In the genomic region with DNA sequence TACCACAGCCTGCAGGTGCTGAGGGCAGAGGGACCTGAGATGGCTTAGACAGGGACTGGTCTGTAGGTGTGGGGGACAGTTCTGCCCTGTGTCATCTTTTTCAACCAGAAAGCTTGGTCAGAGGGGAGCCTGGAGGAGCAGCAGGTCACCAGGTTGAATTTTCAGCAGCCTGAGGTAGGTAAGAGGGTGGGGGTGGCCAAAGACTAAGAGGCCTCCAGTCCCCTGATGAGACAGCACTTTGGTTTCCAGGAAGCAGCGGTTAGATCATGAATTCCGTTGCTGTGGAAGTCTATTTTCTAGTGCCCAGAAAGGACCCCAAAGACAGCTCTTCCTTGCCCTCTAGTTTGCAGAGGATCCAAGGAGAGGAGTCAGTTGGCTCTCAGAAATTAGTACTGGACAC, we compare ENCODE assay signal across 9 mouse cellular contexts. TPM values are rescaled to one million over a fixed set of nuclear protein-coding genes. Genes with fewer than 3 reads are reported as not detected.
A peak's percentile ranks its signal among the peaks of the same experiment; 100 is the strongest.
DNase-seq lines count a peak whose midpoint lies in the region; ATAC-seq and TF ChIP-seq lines count a peak whose summit lies in the region.
"Had no signal": no experiment of that assay in that cellular context is flagged by ENCODE, and none has a peak within 500 bp of the region (broad histone marks: within the 10 kb centered on the region; RNA-seq: fewer than 3 reads in every experiment).

No protein-coding gene starts in this region.

- TF ChIP-seq CTCF in E14TG2a.4 (conservative IDR thresholded peaks at IDR 0.05; ENCODE audit: low read length), result no peak
- TF ChIP-seq CTCF in bone marrow macrophage, adult 2 months (IDR thresholded peaks at IDR 0.05; ENCODE audit: low read depth, low read length), result no peak
- TF ChIP-seq CTCF in liver, embryonic 14.5 days (IDR thresholded peaks at IDR 0.05; ENCODE audit: low read depth), result no peak

- no peak for TF ChIP-seq EP300 in liver, embryonic 14.5 days (IDR thresholded peaks at IDR 0.05; ENCODE audit: low read depth)

- WGBS in heart, embryonic 16.5 days, result 60% methylated on average over 2 of the region's 2 CpGs
- 12% methylated on average over 2 of the region's 2 CpGs for WGBS in liver, embryonic 14.5 days (ENCODE audit: insufficient replicate concordance)

- no peaks in the 10 kb centered on the region for H3K9me3 ChIP-seq in heart, embryonic 16.5 days (replicated peaks; ENCODE audit: control insufficient read depth, low read length)
- no peaks in the 10 kb centered on the region for H3K9me3 ChIP-seq in E14TG2a.4 (ENCODE audit: low read length)
- no peaks in the 10 kb centered on the region for H3K9me3 ChIP-seq in liver, embryonic 14.5 days (ENCODE audit: control insufficient read depth, low read length)

- peak overlapping the region; percentile 21; the same call in 1 of the 2 replicates for H3K27ac ChIP-seq in heart, embryonic 16.5 days (ENCODE audit: low read length)
- H3K27ac ChIP-seq in bone marrow macrophage, adult 2 months (ENCODE audit: insufficient read depth, low read depth, low read length), result peak overlapping the region; percentile 71
- no peak overlapping the region for H3K27ac ChIP-seq in liver, embryonic 14.5 days
- H3K27ac ChIP-seq: left cerebral cortex, adult 2 months had no signal

- no peak overlapping the region for H3K4me3 ChIP-seq in heart, embryonic 16.5 days (ENCODE audit: low read length)
- peak overlapping the region; percentile 80 for H3K4me3 ChIP-seq in E14TG2a.4 (replicated peaks; ENCODE audit: low read length)
- no peak overlapping the region for H3K4me3 ChIP-seq in bone marrow macrophage, adult 2 months (ENCODE audit: insufficient read depth, low read length)
- no peak overlapping the region; a peak in 1 of 4 replicates for H3K4me3 ChIP-seq in liver, embryonic 14.5 days (ENCODE audit: insufficient read depth in 1 of 2, low read depth in 2 of 2, low read length in 2 of 2)
- H3K4me3 ChIP-seq: left cerebral cortex, adult 2 months had no signal

- DNase-seq in heart, postnatal 10 days, result no peak
- no peak for DNase-seq in liver, embryonic 14.5 days (ENCODE audit: low read depth in 3 of 3, low spot score in 3 of 3)
- DNase-seq in left cerebral cortex, postnatal 36 days (ENCODE audit: low spot score in 2 of 2), result no peak
- DNase-seq in urinary bladder, postnatal 10 days (ENCODE audit: low spot score), result no peak
- DNase-seq: adrenal gland, postnatal 14 days had no signal

- intact Hi-C loops in heart, postnatal 10 days (cut with DNase I), result no loop called here
- intact Hi-C loops in left cerebral cortex, postnatal 36 days (cut with DNase I), result no loop called here

- peaks cover 31% of the 10 kb centered on the region for H3K4me1 ChIP-seq in heart, embryonic 16.5 days (ENCODE audit: control insufficient read depth, insufficient read depth, low read length)
- peaks cover 94% of the 10 kb centered on the region for H3K4me1 ChIP-seq in E14TG2a.4 (replicated peaks; ENCODE audit: low read depth, low read length)
- H3K4me1 ChIP-seq in bone marrow macrophage, adult 2 months (ENCODE audit: control insufficient read depth, insufficient read depth, low read length), result peaks cover 31% of the 10 kb centered on the region
- H3K4me1 ChIP-seq in liver, embryonic 14.5 days (replicated peaks; ENCODE audit: control insufficient read depth in 2 of 2, insufficient read depth in 2 of 2, low read length in 1 of 2), result peaks cover 0 to 15% of the 10 kb centered on the region in 2 experiments; a peak in 2 of 4 replicates

- no peaks in the 10 kb centered on the region for H3K36me3 ChIP-seq in heart, embryonic 16.5 days (ENCODE audit: control insufficient read depth, insufficient read depth)
- H3K36me3 ChIP-seq in E14TG2a.4 (ENCODE audit: insufficient read depth, low read length), result no peaks in the 10 kb centered on the region
- H3K36me3 ChIP-seq in liver, embryonic 14.5 days (replicated peaks; ENCODE audit: control insufficient read depth, insufficient read depth, low read depth), result no peaks in the 10 kb centered on the region

- TF ChIP-seq POLR2A in bone marrow macrophage, adult 2 months (IDR thresholded peaks at IDR 0.05; ENCODE audit: borderline replicate concordance, low read depth, low read length), result no peak

- ATAC-seq in heart, embryonic 16.5 days (replicated peaks; ENCODE audit: extremely low read depth, insufficient read depth, low FRiP score), result no peak; the same call in 1 of the 2 replicates
- ATAC-seq in liver, embryonic 14.5 days (ENCODE audit: insufficient read depth), result peak; percentile 11; the same call in 1 of the 2 replicates

- no peaks in the 10 kb centered on the region for H3K27me3 ChIP-seq in heart, embryonic 16.5 days (ENCODE audit: control insufficient read depth, insufficient read depth, low read length)
- no peaks in the 10 kb centered on the region for H3K27me3 ChIP-seq in E14TG2a.4 (ENCODE audit: insufficient read depth, low read length)
- H3K27me3 ChIP-seq in liver, embryonic 14.5 days (ENCODE audit: control insufficient read depth, insufficient read depth, low read length), result no peaks in the 10 kb centered on the region; the same call in 1 of the 2 replicates

- H3K9ac ChIP-seq in heart, embryonic 16.5 days (ENCODE audit: low read length), result peak overlapping the region; percentile 3; the same call in 1 of the 2 replicates
- no peak overlapping the region for H3K9ac ChIP-seq in liver, embryonic 14.5 days (replicated peaks)

- no peak overlapping the region for H3K4me2 ChIP-seq in heart, embryonic 16.5 days (ENCODE audit: low read depth, low read length)
- H3K4me2 ChIP-seq in liver, embryonic 14.5 days (ENCODE audit: low read depth), result no peak overlapping the region; the same call in 1 of the 2 replicates

RNA-seq across cellular contexts. Expression of a gene that starts 29.8 kb away (rescaled TPM):
- 25.4 and 32.4 TPM in 2 replicates for polyA plus RNA-seq in heart, embryonic 16.5 days (2015; fragmentation: Nextera tagmentation; extraction: Ambion mirVana)
- 10 to 100 TPM; 60.3 to 67.5 TPM for total RNA-seq in heart, postnatal 10 days (2021)
- polyA plus RNA-seq in bone marrow macrophage, adult 2 months (2012; ENCODE audit: insufficient read depth, insufficient read length, missing spikeins), result 11.4 and 12.0 TPM in 2 replicates
- 1.4 and 1.5 TPM in 2 replicates for polyA plus RNA-seq in liver, embryonic 14.5 days (2012; rRNA removed)
- polyA plus RNA-seq in liver, embryonic 14.5 days (2014; fragmentation: Nextera tagmentation; extraction: Ambion mirVana), result 1.4 and 1.5 TPM in 2 replicates
- 10 to 100 TPM; 70.7 to 73.6 TPM for total RNA-seq in left cerebral cortex, postnatal 36 days (2021)

RNA-seq across cellular contexts. Expression of a gene that starts 32.5 kb away (rescaled TPM):
- 25.1 and 25.9 TPM in 2 replicates for polyA plus RNA-seq in heart, embryonic 16.5 days (2015; fragmentation: Nextera tagmentation; extraction: Ambion mirVana)
- total RNA-seq in heart, postnatal 10 days (2021), result 10 to 100 TPM; 36.5 to 45.1 TPM
- polyA plus RNA-seq in bone marrow macrophage, adult 2 months (2012; ENCODE audit: insufficient read depth, insufficient read length, missing spikeins), result 21.3 and 23.0 TPM in 2 replicates
- polyA plus RNA-seq in liver, embryonic 14.5 days (2012; rRNA removed), result 7.5 and 8.8 TPM in 2 replicates
- polyA plus RNA-seq in liver, embryonic 14.5 days (2014; fragmentation: Nextera tagmentation; extraction: Ambion mirVana), result 10.0 and 10.7 TPM in 2 replicates
- 10 to 100 TPM; 82.2 to 93.0 TPM for total RNA-seq in left cerebral cortex, postnatal 36 days (2021)
